Mouse (Mus musculus) embryo, embryonic 11.5 days (tissue): ENCODE measurements around the gene Hoxd8.

Source experiments
- DNase-seq: peaks from one replicate; pipeline ENCODE4 v3.0.0-alpha.2; 2012; ENCODE audit warnings: low read depth, low spot score

The Hoxd8 gene

GRCm38 (mm10) chr2:74685059-74685603 lies 19.3 kb upstream of the Hoxd8 start:
- no peak for DNase-seq

DNA sequence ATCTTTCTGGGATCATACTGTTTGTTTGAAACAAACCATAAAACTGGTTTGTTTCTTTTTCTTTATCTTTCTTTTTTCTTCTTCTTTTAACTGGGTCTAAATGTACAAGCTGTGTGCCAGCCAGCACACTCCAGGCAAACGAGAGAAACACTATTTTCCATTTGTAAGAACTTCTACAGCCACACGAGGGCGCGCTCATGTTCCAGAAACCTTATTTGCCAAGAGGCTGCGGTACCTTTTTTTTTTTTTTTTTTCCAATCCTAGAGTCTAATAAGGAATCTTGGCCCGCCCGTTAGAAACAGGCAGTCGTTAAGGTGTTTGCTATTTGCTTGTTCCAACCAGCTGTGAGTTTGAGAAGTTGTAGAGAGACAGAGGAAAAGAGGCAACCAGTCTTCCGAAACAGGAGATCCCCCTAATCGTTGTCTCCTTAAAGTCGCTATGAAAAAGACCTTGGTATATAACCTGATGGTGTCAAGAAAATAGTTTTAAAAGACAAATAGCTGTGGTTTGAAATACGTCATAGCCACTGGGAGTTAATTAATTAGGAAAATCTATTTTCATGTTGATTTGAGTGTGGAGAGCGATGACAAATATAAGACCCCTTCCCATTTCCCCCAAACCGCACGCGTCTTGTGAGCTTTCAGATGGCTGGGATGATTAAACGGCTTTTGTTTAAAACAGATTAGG lies 18.0 kb upstream of the Hoxd8 start:
- DNase-seq = peak; percentile 78

DNA sequence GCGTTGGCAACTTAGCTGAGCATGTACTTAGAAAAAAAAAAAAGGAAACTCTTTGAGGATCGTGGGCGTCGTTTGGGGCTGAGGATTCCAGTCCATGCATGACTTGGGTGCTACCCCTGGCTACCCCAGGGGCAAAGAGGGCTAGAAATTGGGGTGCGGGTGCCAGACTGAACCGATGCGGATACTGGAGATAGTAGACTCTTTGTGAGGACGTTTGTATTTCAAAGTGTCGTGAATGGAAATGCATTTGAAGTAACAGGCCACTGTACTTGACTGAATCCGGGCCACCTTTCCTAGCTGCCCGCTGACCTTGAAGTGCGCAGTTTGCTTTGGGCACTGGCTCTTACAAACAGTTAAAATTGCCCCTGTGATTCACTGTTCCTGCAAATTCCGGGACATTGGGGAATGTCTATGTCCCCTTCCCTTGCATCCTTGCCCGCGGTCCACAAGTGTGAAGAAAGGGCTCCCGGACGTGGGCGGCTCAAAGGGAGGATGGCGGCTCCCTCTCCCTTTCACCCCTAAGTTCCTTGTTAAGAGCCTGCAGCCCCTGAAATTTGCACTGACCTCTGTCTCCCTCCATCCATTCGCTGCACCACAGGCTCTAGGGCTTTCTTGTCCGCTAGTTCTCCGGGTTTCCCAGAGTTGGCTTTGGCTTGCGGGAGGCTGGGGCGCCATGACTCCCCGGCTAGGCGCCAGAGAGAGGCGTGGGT lies 17.3 kb upstream of the Hoxd8 start:
- DNase-seq = no peak

GRCm38 (mm10) chr2:74687698-74688555 lies 16.5 kb upstream of the Hoxd8 start:
- no peak for DNase-seq

DNA sequence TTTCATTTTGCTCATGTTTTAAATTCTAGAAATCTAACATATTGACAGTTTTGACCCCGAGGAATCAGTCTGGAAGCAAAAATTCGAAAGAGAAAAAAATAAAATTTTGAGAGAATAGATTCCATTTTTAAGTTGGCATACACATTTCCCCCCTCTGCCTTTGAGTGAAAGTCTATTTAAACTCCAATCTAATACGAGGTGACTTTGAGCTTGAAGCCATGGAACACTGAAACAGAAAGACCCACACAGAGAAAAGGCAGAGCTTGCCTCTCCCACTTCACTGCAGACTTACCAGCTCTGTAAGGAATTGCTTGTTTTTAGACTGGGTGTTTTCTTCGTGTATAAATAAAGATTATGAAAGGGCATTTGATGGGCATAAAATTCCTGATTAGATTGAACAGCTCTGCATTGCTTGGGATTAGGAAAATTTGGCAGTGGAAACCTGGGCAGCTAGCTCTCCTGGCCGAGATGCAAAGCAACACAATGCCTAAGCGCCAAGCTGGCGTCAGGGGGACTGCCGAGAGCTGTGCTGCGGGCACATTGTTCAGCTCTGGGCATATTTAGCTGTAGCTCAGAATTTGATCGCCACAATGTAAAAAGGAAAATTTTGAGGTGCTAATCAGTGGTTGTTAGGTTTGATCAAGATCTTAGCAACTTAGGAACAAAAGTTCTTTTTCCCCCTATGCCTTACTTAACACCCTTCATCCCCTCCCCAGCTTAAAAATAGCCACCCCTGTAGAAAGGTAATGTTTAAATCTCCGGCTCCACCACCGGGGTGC lies 15.4 kb upstream of the Hoxd8 start:
- DNase-seq = no peak

DNA sequence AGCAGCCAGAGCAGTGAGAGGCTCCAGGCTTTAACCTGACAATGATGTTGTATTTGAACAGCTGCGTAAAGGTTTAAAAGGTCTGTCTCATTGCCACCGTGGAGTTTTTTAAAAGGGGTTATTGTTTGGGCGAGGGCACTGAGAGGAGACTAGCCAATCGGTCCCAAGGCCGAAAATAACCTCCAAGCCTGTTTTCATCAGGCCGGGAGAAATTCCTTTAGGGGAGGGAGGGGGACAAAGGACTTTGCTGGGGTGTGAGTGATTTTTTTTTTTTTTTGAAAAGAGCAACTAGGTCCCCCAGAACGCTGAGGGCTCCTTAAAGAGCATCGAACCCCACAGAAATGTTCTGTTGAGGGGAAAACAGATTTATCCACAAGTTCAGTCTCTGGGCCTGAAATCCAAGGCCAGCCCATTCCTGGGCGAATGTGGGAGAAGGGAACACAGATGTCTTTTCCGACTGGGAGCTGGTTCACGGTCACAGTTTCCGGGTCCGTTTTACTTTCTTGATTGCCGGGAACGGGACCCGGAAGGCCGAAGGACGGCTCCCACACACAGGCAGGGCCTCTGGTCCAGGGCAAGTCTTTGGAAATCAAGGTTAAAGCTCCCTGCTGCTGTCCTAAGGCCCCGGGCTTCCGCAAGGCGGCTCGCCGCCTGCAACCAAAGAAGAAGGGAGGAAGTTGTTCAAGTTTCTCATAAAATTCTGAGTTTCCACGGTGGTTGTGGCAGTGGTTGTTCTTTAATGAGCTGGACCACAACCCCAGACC lies 14.7 kb upstream of the Hoxd8 start:
- no peak for DNase-seq

GRCm38 (mm10) chr2:74690338-74690716 lies 14.1 kb upstream of the Hoxd8 start:
- no peak for DNase-seq

DNA sequence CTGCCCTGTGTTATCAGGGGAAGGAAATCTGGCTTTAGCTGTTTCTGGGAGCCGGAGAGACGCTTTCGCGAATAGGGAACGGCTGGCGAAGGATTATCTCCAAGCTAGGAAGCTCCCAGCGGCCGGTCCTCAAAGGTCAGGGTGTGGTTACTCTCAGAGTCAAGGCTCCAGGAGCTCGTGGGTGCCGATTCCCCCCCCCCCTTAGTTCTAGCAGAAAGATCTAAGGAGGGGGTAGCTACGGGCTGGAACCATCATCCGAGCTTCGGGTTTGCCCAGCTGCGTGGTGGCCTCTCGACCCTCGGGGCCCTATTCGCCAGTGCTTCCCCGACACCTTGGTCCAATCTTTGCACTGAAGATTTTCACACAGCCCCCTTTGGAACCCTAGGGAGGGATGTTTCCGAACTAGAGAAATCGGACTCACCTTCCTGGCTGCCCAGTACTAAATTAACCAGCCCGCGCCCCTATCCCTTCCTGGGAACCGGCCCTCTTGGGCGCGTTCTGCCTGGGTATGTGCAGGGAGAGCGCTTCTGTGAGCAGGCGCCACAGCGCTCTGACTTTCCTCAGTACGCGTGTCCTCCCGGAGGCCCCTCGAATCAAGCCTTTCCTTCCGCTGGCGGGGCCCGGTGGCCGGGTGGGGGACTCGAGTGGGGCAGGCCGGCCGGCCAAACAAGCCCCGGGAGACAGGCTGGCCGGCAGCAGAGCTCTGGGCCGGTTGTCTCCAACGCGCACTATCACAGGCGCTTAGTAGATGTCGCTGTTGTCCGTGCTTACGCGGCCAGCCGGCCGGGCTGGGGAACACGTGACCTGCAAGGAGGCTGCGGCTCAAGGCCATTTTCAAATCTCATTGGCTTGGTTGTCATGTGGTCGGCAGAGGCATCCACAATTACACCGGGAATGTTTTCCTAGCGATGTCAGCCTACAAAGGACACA lies 13.1 kb upstream of the Hoxd8 start, which contains the start of gene Hoxd10:
Hoxd10 (plus strand) TSS at position 903 of the 930 bp plus-strand sequence.
- DNase-seq = peak; percentile 82

DNA sequence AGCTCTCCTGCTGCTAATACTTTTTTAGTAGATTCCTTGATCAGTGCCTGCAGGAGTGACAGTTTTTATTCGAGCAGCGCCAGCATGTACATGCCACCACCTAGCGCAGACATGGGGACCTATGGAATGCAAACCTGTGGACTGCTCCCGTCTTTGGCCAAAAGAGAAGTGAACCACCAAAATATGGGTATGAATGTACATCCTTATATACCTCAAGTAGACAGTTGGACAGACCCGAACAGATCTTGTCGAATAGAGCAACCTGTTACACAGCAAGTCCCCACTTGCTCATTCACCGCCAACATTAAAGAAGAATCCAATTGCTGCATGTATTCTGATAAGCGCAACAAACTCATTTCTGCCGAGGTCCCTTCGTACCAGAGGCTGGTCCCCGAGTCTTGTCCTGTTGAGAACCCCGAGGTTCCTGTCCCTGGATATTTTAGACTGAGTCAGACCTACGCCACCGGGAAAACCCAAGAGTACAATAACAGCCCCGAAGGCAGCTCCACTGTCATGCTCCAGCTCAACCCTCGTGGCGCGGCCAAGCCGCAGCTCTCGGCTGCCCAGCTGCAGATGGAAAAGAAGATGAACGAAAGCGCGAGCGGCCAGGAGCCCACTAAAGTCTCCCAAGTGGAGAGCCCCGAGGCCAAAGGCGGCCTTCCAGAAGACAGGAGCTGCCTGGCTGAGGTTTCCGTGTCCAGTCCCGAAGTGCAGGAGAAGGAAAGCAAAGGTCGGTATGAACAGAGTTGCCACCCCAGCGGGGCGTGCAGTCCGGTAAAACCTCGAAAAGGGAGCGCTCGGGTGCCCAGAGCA lies 12.2 kb upstream of the Hoxd8 start:
- DNase-seq = no peak

DNA sequence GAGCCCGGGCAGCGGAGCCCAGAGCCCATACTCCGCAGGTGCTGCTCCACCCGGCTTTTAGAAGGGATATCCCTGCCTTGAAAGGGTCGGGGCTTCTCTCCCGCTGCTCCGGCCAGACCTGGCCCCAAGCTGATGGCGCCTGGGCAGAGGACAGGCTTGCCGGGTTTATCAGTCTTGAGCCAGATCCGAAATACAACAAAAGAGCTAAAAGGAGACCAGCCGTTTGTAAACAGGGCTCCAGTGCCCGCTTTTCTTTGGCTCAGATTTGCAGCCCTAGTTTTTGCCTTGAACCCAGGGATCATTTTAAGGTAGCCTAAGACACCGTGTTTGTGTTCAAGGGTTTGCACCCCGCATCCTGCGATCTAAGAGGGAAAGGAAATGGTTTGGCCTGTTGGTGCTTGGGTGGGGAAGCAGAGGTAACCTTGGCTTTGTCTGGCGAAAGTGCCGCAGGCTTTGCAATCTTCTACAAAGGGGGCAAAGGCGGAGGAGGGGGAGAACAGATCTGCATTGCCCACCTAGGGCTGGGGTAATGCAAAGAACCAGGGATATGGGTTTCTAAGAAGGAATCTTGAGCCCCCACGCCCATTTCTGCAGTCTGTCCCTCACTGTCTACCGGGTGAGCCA lies 11.5 kb upstream of the Hoxd8 start:
- no peak for DNase-seq

GRCm38 (mm10) chr2:74693432-74693827 lies 11.0 kb upstream of the Hoxd8 start:
- DNase-seq = no peak

DNA sequence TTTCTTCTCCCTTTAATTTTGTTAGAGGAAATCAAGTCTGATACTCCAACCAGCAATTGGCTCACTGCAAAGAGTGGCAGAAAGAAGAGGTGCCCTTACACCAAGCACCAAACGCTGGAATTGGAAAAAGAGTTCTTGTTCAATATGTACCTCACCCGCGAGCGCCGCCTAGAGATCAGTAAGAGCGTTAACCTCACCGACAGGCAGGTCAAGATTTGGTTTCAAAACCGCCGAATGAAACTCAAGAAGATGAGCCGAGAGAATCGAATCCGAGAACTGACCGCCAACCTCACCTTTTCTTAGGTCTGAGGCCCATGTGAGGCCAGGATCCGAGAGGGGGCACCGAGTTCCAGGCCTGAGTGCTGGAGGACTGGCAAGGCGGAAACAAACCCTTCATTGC lies 10.3 kb upstream of the Hoxd8 start:
- no peak for DNase-seq

DNA sequence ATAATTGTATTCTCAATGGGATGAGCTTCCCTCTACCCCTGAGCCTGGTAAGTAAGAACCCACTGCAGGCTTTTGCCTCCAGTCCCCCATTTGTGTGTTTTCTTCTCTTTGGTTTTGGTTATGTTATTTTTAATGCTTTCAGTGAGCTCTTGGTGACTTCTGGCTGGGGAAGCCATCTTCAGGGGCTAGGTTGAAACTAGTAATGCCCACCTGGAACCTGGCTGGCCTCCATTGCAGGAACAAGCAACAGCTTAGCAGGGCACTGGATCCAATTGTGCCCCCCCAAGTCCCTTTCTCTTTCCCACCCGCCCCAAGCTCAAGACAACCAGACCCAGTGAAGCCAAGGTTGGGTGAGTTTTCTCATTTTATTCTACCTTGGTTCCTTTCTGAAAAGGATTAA lies 9.0 kb upstream of the Hoxd8 start:
- no peak for DNase-seq

DNA sequence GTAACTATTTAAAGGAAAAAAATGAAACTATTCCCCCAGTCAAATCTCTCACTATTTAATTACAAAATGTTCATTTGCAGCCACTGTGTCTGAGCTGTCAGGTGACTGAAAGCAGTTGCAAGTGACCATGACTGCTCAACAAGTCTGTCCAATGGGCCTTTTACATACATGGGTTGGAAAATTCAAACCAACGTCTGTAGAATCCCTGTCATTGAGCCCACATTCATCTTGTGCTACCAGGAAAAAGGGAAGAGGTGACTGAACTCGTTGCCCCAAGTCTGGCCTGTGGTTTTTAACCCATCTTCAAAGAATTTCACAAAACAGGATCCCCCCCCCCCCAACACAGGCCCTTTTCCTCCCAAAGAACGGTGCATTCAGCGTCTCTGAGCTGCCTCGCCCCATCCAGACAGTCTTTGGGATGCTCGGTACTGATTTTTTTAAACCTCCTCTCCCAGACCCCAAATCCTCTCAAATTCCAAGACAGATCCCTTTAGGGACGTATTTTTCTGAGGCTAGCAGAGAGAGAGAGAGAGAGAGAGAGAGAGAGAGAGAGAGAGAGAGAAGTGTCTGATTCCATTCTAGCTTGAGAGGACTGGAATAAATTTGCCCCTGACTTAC lies 8.5 kb upstream of the Hoxd8 start:
- DNase-seq = no peak

- DNase-seq = no peak
Measured at GRCm38 (mm10) chr2:74696442-74697335, 7.7 kb upstream of the Hoxd8 start.

DNA sequence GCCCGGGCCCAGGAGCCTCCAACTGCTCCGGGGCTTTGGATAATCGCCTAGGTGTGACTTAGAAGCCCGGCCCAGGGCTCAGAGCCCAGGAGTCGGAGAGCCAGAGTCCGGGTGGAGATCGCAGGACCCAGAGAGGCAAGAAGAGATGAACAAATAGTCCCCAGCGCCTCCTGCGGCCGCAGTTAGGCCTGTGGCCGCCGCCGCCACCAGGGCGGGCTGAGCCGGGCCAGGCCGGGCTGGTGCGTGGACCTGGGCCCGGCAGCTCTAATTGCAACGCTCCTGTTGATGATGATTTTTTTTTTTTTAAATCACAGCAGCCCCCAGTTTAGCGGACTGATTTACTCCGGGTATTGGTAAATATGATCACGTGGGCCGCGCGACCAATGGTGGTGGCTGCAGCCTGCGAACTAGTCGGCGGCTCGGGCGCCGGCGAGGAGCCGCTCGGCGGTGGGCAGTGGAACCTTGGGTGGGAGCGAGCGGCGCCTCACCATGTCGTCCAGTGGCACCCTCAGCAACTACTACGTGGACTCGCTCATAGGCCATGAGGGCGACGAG lies 6.8 kb upstream of the Hoxd8 start, which contains the start of gene Hoxd9:
Hoxd9 (plus strand) TSS at position 161 of the 555 bp plus-strand sequence.
- DNase-seq = no peak
